Mouse (Mus musculus) cerebellum, adult 2 months (tissue): Measurements from ENCODE around the gene Rpl9-ps1.

ENCODE experiments used
- CTCF ChIP-seq: fragments of 200-500 bp; IDR thresholded peaks from 2 replicates; pipeline ENCODE4 v1.5.1; 2011; ENCODE audit warnings: low read depth, mild to moderate bottlenecking, control low read depth, low read length, moderate library complexity, borderline replicate concordance; ENCODE audit not compliant: insufficient read depth
- POLR2A ChIP-seq: fragments of 200-500 bp; IDR thresholded peaks from 2 replicates; pipeline ENCODE4 v1.6.1; 2011; ENCODE audit warnings: low read length, control low read depth, borderline replicate concordance; ENCODE audit not compliant: insufficient read depth

DNA sequence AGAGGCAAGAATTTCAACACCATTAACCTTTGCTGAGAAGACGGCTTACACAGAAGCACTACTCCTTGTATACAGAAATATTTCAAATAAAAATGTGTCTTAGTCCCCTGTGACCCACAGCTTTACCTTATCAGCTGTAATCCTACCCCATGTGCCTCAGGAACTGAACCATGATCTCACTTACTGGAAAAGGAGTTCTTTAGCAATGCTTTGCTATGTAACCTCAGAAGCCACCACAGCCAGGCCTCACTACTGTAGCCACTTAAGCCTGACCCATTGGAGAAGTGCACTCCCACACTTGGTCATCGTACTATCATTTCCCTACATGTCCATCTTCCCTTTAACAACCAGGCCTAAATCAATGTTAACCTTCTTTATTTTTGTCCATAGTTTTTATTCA lies 44.8 kb downstream of the Rpl9-ps1 start:
- TF ChIP-seq POLR2A: no peak
- no peak for TF ChIP-seq CTCF
